Mouse (Mus musculus): Measurements from ENCODE around the gene Foxf1.
A peak's percentile ranks its signal among the peaks of the same experiment; 100 is the strongest.

Foxf1 gene

DNA sequence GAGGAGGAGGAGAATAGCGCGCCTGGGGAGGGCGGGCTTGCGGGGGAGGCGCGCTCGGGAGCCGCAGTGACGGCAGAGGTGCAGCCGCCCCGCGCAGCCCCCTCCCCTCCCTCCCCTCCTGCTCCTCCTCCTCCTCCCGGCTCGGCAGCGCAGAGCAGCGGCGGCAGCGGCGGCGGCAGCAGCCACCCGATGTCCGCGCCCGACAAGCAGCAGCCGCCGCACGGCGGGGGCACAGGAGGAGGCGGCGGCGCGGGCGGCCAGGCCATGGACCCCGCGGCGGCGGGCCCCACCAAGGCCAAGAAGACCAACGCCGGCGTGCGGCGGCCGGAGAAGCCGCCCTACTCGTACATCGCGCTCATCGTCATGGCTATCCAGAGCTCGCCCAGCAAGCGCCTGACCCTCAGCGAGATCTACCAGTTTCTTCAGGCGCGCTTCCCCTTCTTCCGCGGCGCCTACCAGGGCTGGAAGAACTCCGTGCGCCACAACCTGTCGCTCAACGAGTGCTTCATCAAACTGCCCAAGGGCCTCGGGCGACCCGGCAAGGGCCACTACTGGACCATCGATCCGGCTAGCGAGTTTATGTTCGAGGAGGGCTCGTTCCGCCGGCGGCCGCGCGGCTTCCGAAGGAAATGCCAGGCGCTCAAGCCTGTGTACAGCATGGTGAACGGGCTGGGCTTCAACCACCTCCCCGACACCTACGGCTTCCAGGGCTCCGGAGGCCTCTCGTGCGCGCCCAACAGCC is at the start of gene Foxf1:
Foxf1 (plus strand) TSS at position 177 of the 742 bp plus-strand sequence.
- no peak for DNase-seq

DNA sequence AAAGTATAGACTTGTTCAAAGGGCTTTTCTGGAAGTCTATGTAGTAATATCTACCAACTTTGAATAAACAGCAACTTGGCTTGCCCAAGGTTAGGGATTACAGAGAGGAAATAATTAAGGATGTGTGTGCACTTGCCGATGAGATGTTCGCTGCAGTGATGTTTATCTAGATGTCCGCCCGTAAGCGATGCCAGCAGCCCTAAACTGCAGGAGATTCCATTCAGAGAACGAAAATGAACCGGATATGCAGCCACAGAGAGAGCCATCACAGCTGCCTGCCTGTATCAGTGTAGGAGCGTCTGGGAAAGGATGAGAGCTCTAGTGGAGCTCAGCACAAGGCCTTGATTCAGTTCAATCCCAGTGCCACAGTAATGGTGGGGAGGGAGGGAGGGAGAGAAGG is 48.6 kb upstream of the Foxf1 start:
- no peak for DNase-seq

DNA sequence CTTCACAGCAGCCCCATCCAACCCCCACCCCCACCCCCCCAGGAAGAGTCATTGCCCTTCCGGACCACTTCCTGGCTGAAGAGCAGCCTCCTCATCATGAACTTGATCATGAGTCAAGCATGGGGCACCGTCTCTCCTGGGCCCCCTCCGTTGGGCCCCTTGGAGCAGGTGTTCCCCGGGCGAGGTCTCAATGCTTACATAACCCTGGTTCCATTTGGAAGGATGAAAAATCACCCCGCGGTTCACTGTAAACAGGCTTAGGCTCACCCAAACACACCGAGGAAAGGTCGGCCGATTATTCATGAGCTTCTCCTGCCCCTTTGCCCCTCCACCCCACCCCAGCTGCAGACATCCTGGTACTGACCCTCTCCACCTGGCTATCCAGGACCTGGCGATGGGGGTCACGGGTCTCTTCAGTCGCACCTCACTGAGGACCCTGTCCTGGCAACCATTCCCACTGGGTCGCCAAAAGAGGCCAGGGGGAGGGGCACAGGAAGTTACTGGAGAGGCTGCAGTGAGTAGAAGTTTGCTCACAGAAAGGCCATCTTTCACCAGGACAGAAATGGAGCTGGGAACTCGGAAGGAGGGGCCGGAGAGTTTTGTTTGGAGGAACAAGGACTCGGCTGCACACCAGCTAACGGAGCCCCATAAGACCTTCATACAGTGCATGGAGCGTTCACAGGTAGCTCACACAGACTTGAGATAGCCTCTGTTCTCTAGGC is 40.3 kb upstream of the Foxf1 start:
- no peak for DNase-seq

DNA sequence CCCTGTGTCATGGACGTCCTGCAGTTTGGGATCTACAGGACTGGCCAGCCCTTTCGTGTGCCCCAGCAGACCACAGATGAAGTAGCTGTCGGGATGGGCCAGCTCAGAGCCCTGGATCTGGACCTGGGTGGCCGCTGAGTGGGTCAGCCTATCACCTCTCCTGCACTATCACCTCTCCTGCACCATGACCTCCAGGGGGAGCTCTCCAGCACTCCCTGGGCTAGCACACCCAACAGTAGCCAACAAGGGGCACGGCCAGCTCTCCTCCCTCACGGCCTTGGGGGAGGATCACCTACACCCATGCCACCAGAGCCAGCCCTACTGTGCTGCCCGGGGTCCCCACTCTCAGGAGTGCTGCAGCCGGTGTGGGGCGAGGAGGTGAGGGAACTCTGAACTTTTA is 36.7 kb upstream of the Foxf1 start:
- DNase-seq: peak in 1 of 2 experiments; percentile 6

DNA sequence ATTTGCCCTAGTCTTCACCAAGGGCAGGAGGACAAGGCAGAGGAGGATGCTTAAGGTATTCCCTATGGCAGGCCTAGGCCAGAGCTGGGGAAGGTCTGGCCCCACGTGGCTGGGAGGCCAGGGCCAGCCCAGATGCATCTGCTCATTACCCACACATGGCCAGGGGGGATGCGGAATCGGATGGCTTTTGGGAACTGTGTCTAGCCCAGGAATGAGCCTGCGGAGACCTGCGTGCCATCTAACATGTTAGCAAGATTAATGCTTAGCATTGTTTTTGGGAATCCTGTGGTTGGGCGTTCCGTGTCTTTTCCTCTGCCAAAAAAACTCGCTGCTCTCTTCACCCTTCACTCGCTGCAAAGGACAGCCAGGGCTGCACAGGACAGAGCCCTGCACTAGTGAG is 26.1 kb upstream of the Foxf1 start:
- DNase-seq: no peak

DNA sequence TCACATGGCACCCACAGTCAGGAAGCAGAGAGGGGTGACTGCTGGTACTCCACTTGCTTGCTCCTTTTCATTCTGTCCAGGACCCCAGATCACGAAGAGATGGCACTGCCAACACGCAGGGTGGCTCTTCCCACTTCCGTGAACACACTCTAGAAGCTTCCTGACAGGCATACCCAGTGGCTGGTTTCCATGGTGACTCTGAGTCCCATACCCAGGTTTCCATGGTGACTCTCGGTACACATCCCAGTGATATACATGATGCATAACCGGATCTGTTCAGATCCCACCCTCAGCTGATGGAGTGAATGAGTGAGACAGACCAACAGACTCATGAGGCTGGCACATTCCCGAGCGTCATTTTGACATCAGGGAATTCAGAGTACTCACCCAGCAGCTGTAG is 25.1 kb upstream of the Foxf1 start:
- no peak for DNase-seq

DNA sequence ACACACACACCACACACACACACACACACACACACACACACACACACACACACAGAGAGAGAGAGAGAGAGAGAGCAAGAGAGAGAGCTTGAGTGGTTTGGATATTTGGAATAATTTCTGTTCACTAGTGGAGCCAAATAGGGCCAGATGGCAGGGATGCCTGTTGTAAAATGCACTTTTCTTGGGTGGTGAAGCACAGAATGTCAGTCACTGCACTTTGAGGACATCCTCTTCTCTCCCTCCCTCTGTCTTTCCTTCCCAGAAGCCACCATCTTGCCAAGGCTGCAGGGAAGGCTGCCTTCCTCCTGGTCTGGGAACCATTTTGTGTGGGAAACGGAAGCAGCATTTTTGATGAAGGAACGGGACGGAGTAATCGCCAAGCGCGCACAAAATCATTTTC is 21.7 kb upstream of the Foxf1 start:
- no peak for DNase-seq

DNA sequence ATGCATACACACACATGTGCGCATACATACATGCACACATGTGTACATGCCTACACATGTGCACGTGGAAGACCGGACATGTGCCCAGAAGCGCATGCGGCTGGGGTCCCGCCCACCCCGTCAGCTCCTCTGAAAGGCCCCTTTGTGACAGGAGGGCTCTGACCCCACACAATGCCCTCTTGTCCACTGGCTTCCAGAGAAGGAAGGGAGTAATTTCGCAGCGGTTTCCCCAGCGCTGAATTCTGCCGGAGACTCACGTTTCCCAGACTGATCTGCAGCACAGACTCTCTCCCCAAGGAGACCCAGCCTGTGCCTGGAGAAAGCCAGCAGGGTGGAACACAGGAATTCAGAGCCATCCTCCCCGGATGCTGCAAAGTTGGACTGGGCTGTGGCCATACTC is 20.5 kb upstream of the Foxf1 start:
- DNase-seq: no peak

DNA sequence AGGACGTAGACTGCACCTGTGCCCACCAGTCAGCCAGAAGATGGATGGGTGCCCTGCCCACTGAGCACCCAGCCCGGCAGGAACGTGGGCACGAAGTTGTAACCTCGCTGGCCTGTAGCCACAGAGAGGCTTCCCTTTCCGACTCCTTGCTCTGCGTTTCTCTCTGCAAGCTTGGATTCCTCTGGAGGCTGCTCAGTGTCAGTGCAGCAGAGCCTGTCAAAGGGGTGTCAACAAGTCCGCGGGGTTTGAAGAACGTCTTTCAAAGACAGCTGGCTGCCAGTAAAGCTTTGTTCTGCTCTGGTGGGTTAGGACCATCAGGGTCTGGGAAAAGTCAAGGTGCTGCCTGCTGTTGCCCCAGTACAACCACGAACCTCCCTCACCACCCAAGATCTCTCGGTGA is 12.7 kb upstream of the Foxf1 start:
- no peak for DNase-seq

DNA sequence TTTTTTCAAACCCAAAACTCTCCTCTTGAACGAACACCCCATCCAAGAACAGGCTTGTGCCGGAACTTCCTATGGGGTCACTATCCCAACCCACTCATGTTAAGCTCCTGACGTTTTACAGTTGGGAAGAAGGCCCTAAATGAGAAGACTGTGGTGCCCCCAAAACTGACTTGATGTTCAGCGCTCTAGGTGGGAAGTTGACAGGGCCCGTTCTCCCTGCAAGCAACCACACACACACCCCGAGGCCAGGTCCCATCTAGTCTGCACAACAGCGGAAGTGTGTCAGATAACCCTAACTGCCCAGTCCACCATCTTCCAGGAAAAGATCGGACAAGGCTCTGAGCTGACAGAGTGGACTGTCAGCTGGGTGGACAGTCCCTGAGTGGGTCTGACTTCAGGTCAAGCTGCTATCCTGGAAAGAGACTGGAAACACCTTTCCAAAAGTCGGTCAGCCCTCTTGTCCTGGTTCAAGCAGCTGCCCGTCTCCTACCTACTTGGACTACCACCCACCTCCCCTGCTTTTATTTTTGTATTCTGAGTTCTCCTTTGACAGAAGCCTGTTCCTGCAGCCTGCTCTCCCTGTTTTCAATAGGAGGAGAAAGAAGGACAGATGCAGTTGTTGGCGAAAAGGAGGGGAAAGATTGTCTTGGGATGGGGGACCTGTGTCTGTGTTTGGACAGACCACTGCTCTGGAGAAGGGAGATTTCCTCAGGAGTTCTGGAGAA is 11.6 kb upstream of the Foxf1 start:
- DNase-seq: no peak

DNA sequence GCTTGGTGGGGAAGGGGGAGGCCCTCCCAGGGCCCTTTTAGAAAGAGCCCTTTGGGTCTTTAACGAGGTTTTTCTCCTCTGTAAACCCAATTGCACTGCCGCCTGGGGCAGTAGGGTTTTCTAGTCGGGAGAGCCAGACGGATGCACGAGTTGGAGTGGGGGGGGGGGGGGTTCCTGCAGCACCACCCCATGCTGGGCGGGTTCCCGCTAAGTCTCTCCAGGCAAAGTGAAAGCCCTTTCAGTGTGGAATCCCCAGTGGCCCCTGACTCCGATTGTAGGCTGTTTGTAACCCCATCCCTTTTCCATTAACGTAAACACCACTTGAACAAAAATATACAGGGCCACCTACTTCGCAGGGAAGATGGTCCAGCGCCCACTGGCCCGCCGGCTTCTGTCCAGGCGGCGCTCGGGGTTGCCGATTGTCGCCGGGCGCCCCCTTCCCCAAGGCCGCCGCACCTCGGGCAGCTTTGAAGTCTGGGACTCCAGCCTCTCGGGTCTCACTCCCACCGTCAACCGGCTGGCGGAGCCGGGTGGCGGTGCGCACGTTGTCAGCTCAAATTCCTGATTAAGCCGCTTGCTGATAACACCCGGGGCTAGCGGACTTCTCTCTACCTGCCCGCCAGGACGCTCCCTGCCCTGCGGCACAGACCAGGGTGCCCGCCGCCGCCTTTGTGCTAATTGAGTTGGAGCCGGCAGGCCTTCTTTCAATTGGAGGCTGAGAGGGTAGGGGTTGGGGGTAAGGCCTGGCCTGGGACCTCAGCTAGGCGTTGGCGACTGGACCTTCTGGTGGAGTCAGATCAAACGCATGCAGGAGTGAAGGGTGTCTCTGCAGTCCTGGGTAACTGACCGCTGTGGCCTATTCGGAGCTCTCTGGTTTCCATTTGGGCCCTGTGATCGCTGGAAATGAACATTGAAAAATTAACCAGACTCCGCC is 10.7 kb upstream of the Foxf1 start:
- no peak for DNase-seq

DNA sequence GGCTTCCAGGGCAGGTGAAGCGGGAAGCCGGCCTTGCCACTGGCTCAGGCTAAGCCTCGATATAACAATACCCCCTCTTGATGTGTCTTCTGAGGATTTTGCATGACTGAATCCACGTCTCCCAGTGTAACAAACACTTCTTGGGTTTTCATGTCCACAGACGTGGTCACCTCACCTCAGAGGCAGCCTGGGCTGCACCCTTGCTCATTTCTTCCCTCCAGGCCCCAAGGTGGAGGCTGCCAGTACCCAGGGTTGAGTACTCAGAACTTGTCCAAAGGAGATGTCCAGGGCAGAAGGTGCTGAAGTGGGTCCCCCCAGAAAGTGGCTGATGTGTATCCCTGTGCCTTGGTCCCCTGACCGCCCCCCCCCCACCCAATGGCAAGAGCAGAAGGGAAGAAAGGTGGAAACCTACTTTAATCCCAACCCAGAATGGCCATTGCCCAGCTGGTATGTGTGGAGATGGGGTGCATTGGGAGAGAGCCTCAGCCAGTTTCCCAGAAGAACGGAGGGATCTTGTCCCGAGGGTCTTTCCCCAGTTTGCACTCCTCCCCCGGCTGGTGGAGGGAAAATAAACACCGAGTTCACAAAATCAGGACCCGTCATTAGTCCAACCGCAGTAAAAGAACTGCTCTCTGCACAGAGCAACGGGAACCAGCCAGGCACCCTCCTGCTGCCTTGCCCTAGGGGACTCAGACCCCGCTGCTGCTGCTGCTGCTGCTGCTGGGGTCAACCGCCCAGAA is 9.9 kb upstream of the Foxf1 start:
- no peak for DNase-seq

DNA sequence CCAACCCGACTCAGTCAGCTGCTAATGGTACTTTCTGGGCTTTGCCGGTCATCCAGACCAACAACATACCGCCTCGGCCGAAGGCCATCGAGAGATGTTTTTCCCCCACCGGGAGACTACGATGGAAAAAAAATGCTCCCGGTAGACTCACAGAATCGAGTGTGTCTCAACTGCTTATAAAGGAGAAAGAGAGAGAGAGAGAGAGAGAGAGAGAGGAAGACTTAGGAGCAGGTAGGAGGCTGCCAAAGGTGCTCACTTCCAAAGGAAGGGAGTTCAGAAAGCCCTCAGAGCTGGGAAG is 9.4 kb upstream of the Foxf1 start:
- DNase-seq: no peak

DNA sequence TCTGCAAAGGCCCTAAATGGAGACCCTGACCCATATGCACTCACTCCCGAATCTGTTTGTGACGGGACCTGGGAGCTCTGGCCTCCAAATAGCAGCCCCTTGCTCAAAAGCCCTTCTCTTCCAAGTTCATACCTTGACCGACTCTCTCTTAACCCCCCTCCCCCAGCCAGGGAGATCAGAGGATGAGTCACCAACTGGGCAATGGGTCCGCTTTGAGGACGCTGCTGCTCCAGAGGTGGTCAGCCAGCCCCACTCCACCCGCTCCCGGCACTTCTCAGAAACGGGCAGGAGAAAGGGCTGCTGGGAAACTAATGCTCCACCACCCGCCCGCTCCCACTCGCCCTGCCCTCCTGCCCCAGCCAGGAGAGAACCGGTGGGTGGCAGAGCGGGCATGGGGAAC is 8.2 kb upstream of the Foxf1 start:
- DNase-seq: no peak

DNA sequence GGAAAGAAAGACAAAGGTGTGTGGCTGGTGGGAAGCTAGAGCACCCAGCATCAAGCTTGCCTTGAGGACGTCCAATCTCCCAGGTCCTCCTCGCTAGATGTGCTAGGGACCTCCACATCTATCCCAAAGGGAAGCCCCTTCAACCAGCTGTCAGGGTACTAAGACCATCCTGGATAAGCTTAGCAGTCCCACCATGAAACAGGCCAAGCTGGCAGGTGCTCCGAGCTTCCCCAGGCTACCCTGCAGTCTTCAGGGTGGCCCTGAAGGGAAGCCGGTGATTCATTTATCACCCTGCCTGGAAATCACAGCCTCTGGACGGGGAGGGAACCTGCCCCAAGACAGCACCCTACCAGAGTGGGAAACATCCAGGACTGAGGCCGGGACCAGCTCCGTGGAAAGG is 7.6 kb upstream of the Foxf1 start:
- DNase-seq: no peak

DNA sequence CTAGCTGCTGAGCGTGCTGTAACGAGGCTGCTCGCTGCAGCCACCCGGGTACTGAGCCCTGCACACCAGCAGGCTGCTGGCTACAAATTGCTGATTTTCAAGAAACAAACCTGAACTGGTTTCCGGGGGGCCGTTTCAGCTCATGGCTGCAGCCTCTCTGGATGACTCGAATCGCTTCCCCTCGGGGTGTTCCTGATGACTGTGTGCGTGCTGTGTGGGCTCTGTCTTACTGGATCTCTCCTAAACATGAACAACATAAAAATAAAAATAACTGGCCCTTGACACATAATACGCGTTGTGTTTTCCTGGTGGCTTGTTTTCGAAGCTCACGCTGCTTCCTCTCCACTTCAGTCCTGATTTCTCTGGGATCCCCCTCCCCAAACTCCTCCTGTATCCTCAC is 5.5 kb upstream of the Foxf1 start:
- no peak for DNase-seq

DNA sequence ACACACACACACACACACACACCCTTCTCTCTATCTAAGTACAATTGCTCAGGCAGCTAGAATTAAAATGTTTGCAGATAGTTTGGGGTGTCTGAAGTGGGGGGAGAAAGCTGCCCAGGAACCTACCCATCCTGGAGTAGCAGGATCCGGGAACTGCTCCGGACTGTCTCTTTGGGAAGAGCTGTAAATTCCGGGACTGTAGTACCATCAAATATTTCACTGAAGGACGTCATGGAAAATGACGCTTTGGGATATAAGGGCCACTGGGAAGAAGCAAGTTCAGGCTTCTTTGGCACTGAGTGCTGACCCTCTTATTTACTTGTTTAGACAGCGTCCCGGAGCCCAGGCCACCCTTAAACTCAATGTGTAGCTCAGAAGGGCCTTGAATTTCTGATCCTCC is 5.0 kb upstream of the Foxf1 start:
- no peak for DNase-seq

DNA sequence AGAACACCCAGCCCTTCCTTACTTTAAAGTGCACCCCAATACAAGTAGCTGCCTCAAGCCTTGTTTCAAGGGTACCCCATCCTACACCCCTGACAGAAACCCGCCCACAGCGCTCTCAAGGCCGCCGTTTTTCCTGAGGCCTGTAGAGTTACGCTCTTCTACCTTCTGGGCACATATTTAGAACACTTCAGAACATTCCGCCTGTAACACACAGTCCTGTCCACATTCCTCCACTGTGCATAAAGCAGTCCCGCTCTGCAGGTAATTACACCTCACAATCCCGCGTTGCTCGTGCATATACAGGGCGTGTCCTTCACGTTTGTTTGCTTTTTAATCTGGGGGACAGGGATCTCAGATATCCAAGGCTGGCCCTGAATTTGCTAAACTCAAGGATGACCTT is 4.2 kb upstream of the Foxf1 start:
- no peak for DNase-seq

DNA sequence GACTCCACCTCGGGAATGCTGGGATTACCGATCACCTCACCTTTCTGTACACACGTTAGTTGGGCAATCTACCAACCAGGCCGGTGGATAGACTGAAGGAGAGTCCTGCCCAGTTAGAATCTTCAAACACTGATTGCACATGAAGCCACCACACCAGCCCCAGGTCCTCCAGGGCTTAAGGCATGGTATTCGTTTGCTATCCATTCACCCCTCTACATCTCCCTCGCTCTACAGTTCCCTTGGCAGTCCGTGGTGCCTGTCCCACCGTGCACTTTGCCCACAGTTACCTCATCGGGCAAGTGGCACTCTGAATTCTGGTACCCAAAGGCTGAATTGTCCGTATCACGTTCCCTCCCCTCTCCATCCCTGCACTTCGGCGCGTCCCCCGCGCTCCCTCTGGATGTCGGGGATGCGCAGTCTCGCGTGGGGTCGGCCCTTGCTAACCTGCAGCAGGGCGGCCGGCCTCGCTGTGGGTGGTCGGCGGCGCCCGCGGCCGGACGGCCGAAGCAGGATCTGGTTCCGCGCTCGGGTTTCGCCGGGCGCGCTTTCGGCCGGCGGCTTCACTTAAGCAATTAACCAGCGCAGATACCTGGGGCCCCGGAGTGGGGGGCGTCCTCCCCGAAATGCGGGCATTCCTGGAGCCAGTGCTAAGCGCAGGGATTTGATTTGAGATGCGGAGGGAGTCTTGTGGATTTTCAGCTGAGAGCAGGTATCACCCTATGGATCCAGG is 3.7 kb upstream of the Foxf1 start:
- no peak for DNase-seq

DNA sequence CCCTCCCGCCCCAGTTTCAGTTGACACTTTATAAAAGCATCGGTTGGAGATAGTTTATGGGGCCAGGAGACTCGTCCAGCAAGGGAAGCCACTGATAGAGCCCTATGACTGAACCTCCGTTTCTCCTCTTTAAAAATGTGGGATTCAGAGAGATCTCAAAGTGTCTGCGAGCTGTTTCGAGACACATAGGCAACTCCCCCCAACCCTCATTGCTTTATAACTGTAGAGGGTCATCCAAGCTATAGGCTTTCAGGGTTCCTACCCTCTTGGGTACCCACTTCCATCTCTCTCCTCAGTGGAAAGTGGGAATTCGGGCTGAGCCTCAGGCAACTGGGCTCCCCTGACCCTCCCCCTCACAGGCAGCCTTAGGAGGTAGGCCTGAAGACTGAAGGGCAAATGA is 2.8 kb upstream of the Foxf1 start:
- no peak for DNase-seq

DNA sequence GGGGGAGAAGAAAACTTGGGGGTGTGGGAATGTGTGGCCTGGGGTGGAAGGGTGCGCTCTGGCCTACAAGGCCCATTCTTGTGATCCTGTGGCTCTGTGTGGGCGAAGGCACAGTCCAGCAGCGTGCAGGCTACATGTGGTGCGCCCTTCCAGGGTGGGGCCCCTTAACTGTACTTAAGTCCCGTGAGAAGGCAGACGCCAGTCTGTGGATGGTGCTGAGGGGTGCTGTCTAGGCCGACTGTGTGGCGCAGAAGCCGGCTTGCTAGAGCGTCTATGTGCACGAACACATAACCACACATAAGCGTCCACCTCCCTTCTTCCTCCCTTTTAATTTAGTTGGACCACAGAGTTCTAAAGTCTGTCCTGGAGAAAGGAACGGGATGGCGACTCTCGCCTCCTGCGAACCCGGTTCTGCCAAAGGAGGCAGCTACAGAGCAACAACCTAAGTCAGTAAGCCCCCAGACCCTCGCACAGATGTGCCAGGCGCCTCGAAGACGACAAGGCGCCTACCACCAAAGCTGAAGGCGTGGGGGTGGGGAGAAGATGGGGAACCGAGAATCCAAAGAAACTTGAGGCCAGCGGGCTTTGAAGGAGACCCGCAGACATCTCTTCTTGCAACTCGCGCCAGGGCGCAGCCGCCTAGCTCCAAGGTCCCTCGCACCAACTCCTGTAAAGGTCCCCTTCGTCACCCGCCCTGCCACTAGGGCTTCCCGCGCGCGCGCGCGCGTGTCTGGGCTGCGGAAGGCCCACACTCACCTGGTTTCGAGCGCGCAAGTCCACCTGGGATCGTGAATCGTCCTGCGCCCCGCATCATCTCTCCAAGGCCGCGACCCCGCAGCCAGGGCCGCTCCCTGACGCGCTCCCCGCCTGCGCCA is 1.7 kb upstream of the Foxf1 start:
- DNase-seq: no peak

Data from kidney, adult 8-10 months (tissue).